Mouse (Mus musculus) hindbrain, embryonic 16.5 days (tissue): ENCODE results near the gene Nedd4. TPM values are rescaled to one million over a fixed set of nuclear protein-coding genes. Genes with fewer than 3 reads are reported as not detected.

Experiments
- ATAC-seq: fragments of 200-750 bp; cut with Nextera tagmentation; 2 replicates; pipeline ENCODE4 v1.8.0; 2017; ENCODE audit warnings: moderate TSS enrichment, moderate library complexity
- H3K27ac ChIP-seq: fragments of 300-500 bp; sonication (generic); 2 replicates; pipeline ENCODE4 v1.5.1; 2014; ENCODE audit warnings: low read depth, mild to moderate bottlenecking, control low read depth, low read length, moderate library complexity
- H3K27me3 ChIP-seq: fragments of 300-500 bp; sonication (generic); replicated peaks from 2 replicates; pipeline ENCODE4 v1.6.1; 2014; ENCODE audit warnings: low read length; ENCODE audit not compliant: control insufficient read depth, insufficient read depth
- H3K36me3 ChIP-seq: fragments of 300-500 bp; sonication (generic); 2 replicates; pipeline ENCODE4 v1.6.1; 2014; ENCODE audit warnings: mild to moderate bottlenecking, low read length, moderate library complexity, mixed read lengths; ENCODE audit not compliant: control insufficient read depth, insufficient read depth
- H3K4me1 ChIP-seq: fragments of 300-500 bp; sonication (generic); 2 replicates; pipeline ENCODE4 v1.6.1; 2014; ENCODE audit warnings: low read depth, low read length; ENCODE audit not compliant: control insufficient read depth, insufficient read depth
- H3K4me2 ChIP-seq: fragments of 300-500 bp; sonication (generic); 2 replicates; pipeline ENCODE4 v1.6.1; 2014; ENCODE audit warnings: mild to moderate bottlenecking, low read length, control low read depth, moderate library complexity
- H3K4me3 ChIP-seq: fragments of 300-500 bp; sonication (generic); 2 replicates; pipeline ENCODE4 v1.5.1; 2014; ENCODE audit warnings: mild to moderate bottlenecking, low read length, control low read depth, moderate library complexity
- H3K9ac ChIP-seq: fragments of 300-500 bp; sonication (generic); 2 replicates; pipeline ENCODE4 v1.6.1; 2014; ENCODE audit warnings: low read depth, mild to moderate bottlenecking, control low read depth, low read length, moderate library complexity
- H3K9me3 ChIP-seq: fragments of 300-500 bp; sonication (generic); 2 replicates; pipeline ENCODE4 v1.6.1; 2014; ENCODE audit warnings: mild to moderate bottlenecking, low read length, moderate library complexity; ENCODE audit not compliant: control insufficient read depth
- WGBS: fragments of 180-500 bp; shearing (Covaris S2); extraction: QIAGEN DNeasy Blood & Tissue Kit; methylation state at CpG from one replicate; pipeline ENCODE4 v1.1.7; 2014; 5-methylcytosine and 5-hydroxymethylcytosine counted together
- polyA plus RNA-seq: library from polyadenylated mRNA; unstranded; fragments of >200 nt; fragmentation: Nextera tagmentation; extraction: Ambion mirVana; gene quantifications from 2 replicates; pipeline ENCODE4 v1.2.1, GENCODE M21; 2015

Gene Nedd4
- polyA plus RNA-seq, 1 experiment from 2014 or later: 377 TPM

- Histone ChIP-seq H3K9me3 (no peaks in the 10 kb centered on the region), H3K4me2 (no peak overlapping the region), H3K9ac (no peak overlapping the region), H3K36me3 (peaks cover 10% of the 10 kb centered on the region), H3K4me3 (no peak overlapping the region), H3K27ac (no peak overlapping the region; the same call in 1 of the 2 replicates), H3K27me3 (no peaks in the 10 kb centered on the region), H3K4me1 (peaks cover 10% of the 10 kb centered on the region)
- no peak for ATAC-seq
- WGBS: 78% methylated on average over 3 of the region's 3 CpGs
Measured at GRCm38 (mm10) chr9:72699702-72700101, 37.6 kb downstream of the Nedd4 start.

GRCm38 (mm10) chr9:72701441-72701840 lies 39.3 kb downstream of the Nedd4 start:
- Histone ChIP-seq H3K9ac (no peak overlapping the region), H3K27ac (no peak overlapping the region), H3K4me1 (peaks cover 6% of the 10 kb centered on the region; the same call in 1 of the 2 replicates), H3K9me3 (no peaks in the 10 kb centered on the region), H3K36me3 (peaks cover 10% of the 10 kb centered on the region), H3K27me3 (no peaks in the 10 kb centered on the region), H3K4me3 (no peak overlapping the region), H3K4me2 (no peak overlapping the region)
- no peak for ATAC-seq
- WGBS: 67% methylated on average over 8 of the region's 8 CpGs

- H3K4me1 ChIP-seq: peaks cover 3% of the 10 kb centered on the region; the same call in 1 of the 2 replicates
- no peak overlapping the region for H3K27ac ChIP-seq
- H3K4me2 ChIP-seq: no peak overlapping the region
- 31% methylated on average over 2 of the region's 2 CpGs for WGBS
- no peak overlapping the region for H3K4me3 ChIP-seq
- no peaks in the 10 kb centered on the region for H3K9me3 ChIP-seq
- ATAC-seq: no peak; the same call in 1 of the 2 replicates
- H3K27me3 ChIP-seq: no peaks in the 10 kb centered on the region
- peaks cover 10% of the 10 kb centered on the region for H3K36me3 ChIP-seq
- H3K9ac ChIP-seq: no peak overlapping the region
Measured at GRCm38 (mm10) chr9:72702075-72702474, 39.9 kb downstream of the Nedd4 start.

- H3K4me1 ChIP-seq: no peaks in the 10 kb centered on the region; the same call in 1 of the 2 replicates
- H3K9ac ChIP-seq: no peak overlapping the region
- H3K36me3 ChIP-seq: peaks cover 10% of the 10 kb centered on the region
- H3K27ac ChIP-seq: no peak overlapping the region
- no peaks in the 10 kb centered on the region for H3K27me3 ChIP-seq
- no peak overlapping the region for H3K4me2 ChIP-seq
- 92% methylated on average over 4 of the region's 4 CpGs for WGBS
- no peaks in the 10 kb centered on the region for H3K9me3 ChIP-seq
- no peak for ATAC-seq
- no peak overlapping the region for H3K4me3 ChIP-seq
Measured at GRCm38 (mm10) chr9:72703142-72703541, 41.0 kb downstream of the Nedd4 start.

- no peaks in the 10 kb centered on the region for H3K27me3 ChIP-seq
- 77% methylated on average over 6 of the region's 6 CpGs for WGBS
- no peaks in the 10 kb centered on the region for H3K9me3 ChIP-seq
- no peak overlapping the region for H3K9ac ChIP-seq
- H3K4me2 ChIP-seq: no peak overlapping the region
- no peaks in the 10 kb centered on the region; the same call in 1 of the 2 replicates for H3K4me1 ChIP-seq
- no peak overlapping the region for H3K27ac ChIP-seq
- peaks cover 13% of the 10 kb centered on the region for H3K36me3 ChIP-seq
- ATAC-seq: no peak
- no peak overlapping the region for H3K4me3 ChIP-seq
Measured at GRCm38 (mm10) chr9:72703754-72704153, 41.6 kb downstream of the Nedd4 start.

GRCm38 (mm10) chr9:72705270-72705669 lies 43.1 kb downstream of the Nedd4 start:
- Histone ChIP-seq H3K4me2 (no peak overlapping the region), H3K27me3 (no peaks in the 10 kb centered on the region), H3K9me3 (no peaks in the 10 kb centered on the region), H3K4me1 (no peaks in the 10 kb centered on the region; the same call in 1 of the 2 replicates), H3K36me3 (peaks cover 18% of the 10 kb centered on the region), H3K27ac (no peak overlapping the region), H3K9ac (no peak overlapping the region), H3K4me3 (no peak overlapping the region)
- WGBS: 75% methylated on average over 2 of the region's 2 CpGs
- ATAC-seq: no peak

- peaks cover 24% of the 10 kb centered on the region for H3K36me3 ChIP-seq
- no peaks in the 10 kb centered on the region for H3K9me3 ChIP-seq
- no peak overlapping the region for H3K9ac ChIP-seq
- H3K27me3 ChIP-seq: no peaks in the 10 kb centered on the region
- H3K4me1 ChIP-seq: no peaks in the 10 kb centered on the region
- ATAC-seq: no peak
- H3K4me3 ChIP-seq: no peak overlapping the region
- no peak overlapping the region for H3K27ac ChIP-seq
- 91% methylated on average over 2 of the region's 2 CpGs for WGBS
- no peak overlapping the region for H3K4me2 ChIP-seq
Measured at GRCm38 (mm10) chr9:72707999-72708398, 45.9 kb downstream of the Nedd4 start.

GRCm38 (mm10) chr9:72708690-72709089 lies 46.5 kb downstream of the Nedd4 start:
- Histone ChIP-seq H3K4me2 (no peak overlapping the region), H3K9ac (no peak overlapping the region), H3K27ac (no peak overlapping the region), H3K9me3 (no peaks in the 10 kb centered on the region), H3K4me1 (no peaks in the 10 kb centered on the region), H3K4me3 (no peak overlapping the region), H3K27me3 (no peaks in the 10 kb centered on the region), H3K36me3 (peaks cover 27% of the 10 kb centered on the region)
- 91% methylated on average over 5 of the region's 5 CpGs for WGBS
- ATAC-seq: no peak

- Histone ChIP-seq H3K27me3 (no peaks in the 10 kb centered on the region), H3K4me1 (no peaks in the 10 kb centered on the region), H3K36me3 (peaks cover 31% of the 10 kb centered on the region), H3K9ac (no peak overlapping the region), H3K9me3 (no peaks in the 10 kb centered on the region), H3K4me3 (no peak overlapping the region), H3K4me2 (no peak overlapping the region), H3K27ac (no peak overlapping the region)
- WGBS: 80% methylated on average over 5 of the region's 5 CpGs
- no peak for ATAC-seq
Measured at GRCm38 (mm10) chr9:72710060-72710459, 47.9 kb downstream of the Nedd4 start.

GRCm38 (mm10) chr9:72714945-72715344 lies 52.8 kb downstream of the Nedd4 start:
- Histone ChIP-seq H3K9ac (no peak overlapping the region), H3K4me3 (no peak overlapping the region), H3K36me3 (peaks cover 37% of the 10 kb centered on the region), H3K4me1 (no peaks in the 10 kb centered on the region), H3K27ac (no peak overlapping the region), H3K9me3 (no peaks in the 10 kb centered on the region), H3K27me3 (no peaks in the 10 kb centered on the region), H3K4me2 (no peak overlapping the region)
- WGBS: 88% methylated on average over 4 of the region's 4 CpGs
- ATAC-seq: no peak
